8 mouse cellular contexts compared by ENCODE assay signal in the genomic region with DNA sequence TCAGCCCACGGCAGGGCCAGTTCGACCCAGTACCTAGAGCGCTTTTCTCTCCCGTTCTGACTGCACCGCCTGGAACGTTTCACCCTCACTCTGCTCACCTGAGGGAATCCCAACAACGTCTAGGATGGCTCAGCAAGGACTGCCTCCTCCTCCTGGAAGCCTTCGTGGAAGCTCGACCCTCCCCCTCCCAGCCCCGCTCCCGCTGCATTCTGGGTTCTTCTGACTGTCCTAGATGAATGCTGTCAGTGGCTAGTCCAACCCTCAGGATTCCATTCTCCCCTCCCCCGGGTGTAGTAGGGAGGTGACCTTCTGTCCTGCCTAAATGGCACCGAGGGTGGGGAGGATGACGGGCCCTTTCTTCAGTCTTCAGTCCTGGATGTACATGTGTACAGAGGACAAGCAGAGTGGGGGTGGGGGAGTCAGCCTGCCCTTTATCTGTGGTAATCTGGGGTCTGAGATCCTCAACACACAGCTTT. TPM values are rescaled to one million over a fixed set of nuclear protein-coding genes. Genes with fewer than 3 reads are reported as not detected.
DNase-seq lines count a peak whose midpoint lies in the region; ATAC-seq and TF ChIP-seq lines count a peak whose summit lies in the region.

Gene Csrnp1, minus strand, starts transcription at position 123 of the 476 bp plus-strand sequence.

- no peak for TF ChIP-seq CTCF in lung, postnatal 0 days (IDR thresholded peaks at IDR 0.05)

- peak within 1 kb of the TSS; percentile 95 for H3K4me2 ChIP-seq in embryonic facial prominence, embryonic 15.5 days (replicated peaks)
- peak within 1 kb of the TSS; percentile 95 for H3K4me2 ChIP-seq in hindbrain, embryonic 16.5 days (ENCODE audit: low read length)
- peak within 1 kb of the TSS; percentile 80 for H3K4me2 ChIP-seq in lung, postnatal 0 days (replicated peaks; ENCODE audit: low read depth, low read length)

- H3K9me3 ChIP-seq in embryonic facial prominence, embryonic 15.5 days (replicated peaks): no peaks in the 10 kb centered on the region
- no peaks in the 10 kb centered on the region for H3K9me3 ChIP-seq in hindbrain, embryonic 16.5 days (ENCODE audit: control insufficient read depth, low read length)
- no peaks in the 10 kb centered on the region for H3K9me3 ChIP-seq in lung, postnatal 0 days (ENCODE audit: low read length)

- no peaks in the 10 kb centered on the region for H3K27me3 ChIP-seq in embryonic facial prominence, embryonic 15.5 days
- H3K27me3 ChIP-seq in hindbrain, embryonic 16.5 days (replicated peaks; ENCODE audit: control insufficient read depth, insufficient read depth, low read length): peaks cover 3% of the 10 kb centered on the region; the same call in 1 of the 2 replicates
- no peaks in the 10 kb centered on the region for H3K27me3 ChIP-seq in lung, postnatal 0 days (replicated peaks; ENCODE audit: insufficient read depth, low read length)

- H3K9ac ChIP-seq in embryonic facial prominence, embryonic 15.5 days: peak within 1 kb of the TSS; percentile 66
- H3K9ac ChIP-seq in hindbrain, embryonic 16.5 days (ENCODE audit: low read depth, low read length): peak within 1 kb of the TSS; percentile 75
- H3K9ac ChIP-seq in lung, postnatal 0 days (replicated peaks; ENCODE audit: low read depth): peak within 1 kb of the TSS; percentile 97

- DNase-seq in kidney, adult 11 months: peak; percentile 58
- DNase-seq in kidney, adult 18-20 months: no peak
- peak; percentile 43 for DNase-seq in MN1 (ENCODE audit: low spot score)
- peak; percentile 79 for DNase-seq in lung, postnatal 0 days (ENCODE audit: low spot score)
- DNase-seq in thymus, postnatal 0 days (ENCODE audit: low spot score): peak; percentile 49
- no peak for DNase-seq in B cell, adult 2 months

- 16% methylated on average over 14 of the region's 14 CpGs for WGBS in embryonic facial prominence, embryonic 15.5 days
- WGBS in hindbrain, embryonic 16.5 days: 9% methylated on average over 14 of the region's 14 CpGs
- 9% methylated on average over 14 of the region's 14 CpGs for WGBS in lung, postnatal 0 days

- peaks cover 59% of the 10 kb centered on the region for H3K4me1 ChIP-seq in embryonic facial prominence, embryonic 15.5 days
- H3K4me1 ChIP-seq in hindbrain, embryonic 16.5 days (ENCODE audit: control insufficient read depth, insufficient read depth, low read depth, low read length): peaks cover 34% of the 10 kb centered on the region
- peaks cover 8% of the 10 kb centered on the region; the same call in 1 of the 2 replicates for H3K4me1 ChIP-seq in lung, postnatal 0 days (ENCODE audit: insufficient read depth, low read depth, low read length)

- H3K36me3 ChIP-seq in embryonic facial prominence, embryonic 15.5 days: no peaks in the 10 kb centered on the region
- H3K36me3 ChIP-seq in hindbrain, embryonic 16.5 days (ENCODE audit: control insufficient read depth, insufficient read depth, low read length): no peaks in the 10 kb centered on the region
- no peaks in the 10 kb centered on the region for H3K36me3 ChIP-seq in lung, postnatal 0 days (ENCODE audit: insufficient read depth, low read length)

- peak within 1 kb of the TSS; percentile 67 for H3K4me3 ChIP-seq in embryonic facial prominence, embryonic 15.5 days (replicated peaks)
- peak within 1 kb of the TSS; percentile 69 for H3K4me3 ChIP-seq in hindbrain, embryonic 16.5 days (ENCODE audit: low read length)
- H3K4me3 ChIP-seq in lung, postnatal 0 days (ENCODE audit: low read depth, low read length): peak within 1 kb of the TSS; percentile 93

- TF ChIP-seq EP300 in lung, postnatal 0 days (IDR thresholded peaks at IDR 0.05): peak; percentile 51

- ATAC-seq in embryonic facial prominence, embryonic 15.5 days (ENCODE audit: insufficient number of reproducible peaks, low FRiP score, low TSS enrichment, low read depth): no peak
- no peak for ATAC-seq in hindbrain, embryonic 16.5 days
- ATAC-seq in lung, postnatal 0 days: no peak

- H3K27ac ChIP-seq in embryonic facial prominence, embryonic 15.5 days (replicated peaks): peak within 1 kb of the TSS; percentile 89
- peak within 1 kb of the TSS; percentile 23; the same call in 1 of the 2 replicates for H3K27ac ChIP-seq in hindbrain, embryonic 16.5 days (ENCODE audit: low read depth, low read length)
- H3K27ac ChIP-seq in lung, postnatal 0 days (ENCODE audit: low read length): peak within 1 kb of the TSS; percentile 98

RNA-seq across cellular contexts. Expression of gene Csrnp1, which starts in this region (rescaled TPM):
- polyA plus RNA-seq in embryonic facial prominence, embryonic 15.5 days (2015; fragmentation: Nextera tagmentation; extraction: Ambion mirVana): 5.7 and 6.7 TPM in 2 replicates
- polyA plus RNA-seq in hindbrain, embryonic 16.5 days (2015; fragmentation: Nextera tagmentation; extraction: Ambion mirVana): 1.8 and 2.7 TPM in 2 replicates
- 9.4 and 10.5 TPM in 2 replicates for polyA plus RNA-seq in lung, postnatal 0 days (2015; fragmentation: Nextera tagmentation; extraction: Ambion mirVana)
- polyA plus RNA-seq in thymus, postnatal 0 days (2015; fragmentation: Nextera tagmentation; extraction: Ambion mirVana): 41.3 and 43.3 TPM in 2 replicates

Comparison
In these comparisons a context has a peak if more than half of its experiments do, and no peak if none do; other contexts are left out.
1. DNase-seq: peak in kidney, adult 11 months (single experiment), MN1 (single experiment), lung, postnatal 0 days (single experiment) and thymus, postnatal 0 days (single experiment); none in kidney, adult 18-20 months (single experiment) and B cell, adult 2 months (0 of 2).
2. H3K27ac ChIP-seq: peak in every context shown above with its lines; median percentile 98 in lung, postnatal 0 days; 89 in embryonic facial prominence, embryonic 15.5 days; 23 in hindbrain, embryonic 16.5 days.
3. Peak in every context shown above with its lines, with median percentiles within 50 percentile points of each other: H3K4me2 ChIP-seq, H3K4me3 ChIP-seq and H3K9ac ChIP-seq.